Mouse (Mus musculus) liver, embryonic 14.5 days (tissue): Measurements from ENCODE around the gene Mapk10. TPM values are rescaled to one million over a fixed set of nuclear protein-coding genes. Genes with fewer than 3 reads are reported as not detected.

Experiments
- ATAC-seq: fragments of 200-750 bp; cut with Nextera tagmentation; 2 replicates; pipeline ENCODE4 v1.8.0; 2017; ENCODE audit warnings: moderate number of reproducible peaks, mild to moderate bottlenecking, moderate library complexity; ENCODE audit not compliant: insufficient read depth
- DNase-seq, 3 experiments: peaks; one replicate each; pipeline ENCODE4 v3.0.0-alpha.2; 2012 to 2013; ENCODE audit warnings: low read depth in 3 of 3, low spot score in 3 of 3
- H3K27ac ChIP-seq: fragments of 300-500 bp; sonication (generic); 2 replicates; pipeline ENCODE4 v1.5.1; 2014; ENCODE audit warnings: moderate library complexity, mild to moderate bottlenecking, control low read depth, inconsistent platforms
- H3K27me3 ChIP-seq: fragments of 300-500 bp; sonication (generic); 2 replicates; pipeline ENCODE4 v1.6.1; 2014; ENCODE audit warnings: mild to moderate bottlenecking, low read length, moderate library complexity; ENCODE audit not compliant: control insufficient read depth, insufficient read depth
- H3K36me3 ChIP-seq: fragments of 300-500 bp; sonication (generic); replicated peaks from 2 replicates; pipeline ENCODE4 v1.6.1; 2014; ENCODE audit warnings: low read depth; ENCODE audit not compliant: control insufficient read depth, insufficient read depth
- H3K4me1 ChIP-seq, 2 experiments: fragments of 200-500 bp in 1 of 2; fragments of 300-500 bp in 1 of 2; sonication (generic) in 1 of 2; replicated peaks; 2 replicates each; pipeline ENCODE4 v1.6.1; 2012 to 2014; ENCODE audit warnings: antibody characterized with exemption in 1 of 2, inconsistent platforms in 1 of 2, low read length in 1 of 2; ENCODE audit not compliant: control insufficient read depth in 2 of 2, insufficient read depth in 2 of 2
- H3K4me2 ChIP-seq: fragments of 300-500 bp; sonication (generic); 2 replicates; pipeline ENCODE4 v1.6.1; 2014; ENCODE audit warnings: low read depth, mild to moderate bottlenecking, control low read depth, moderate library complexity
- H3K4me3 ChIP-seq, 2 experiments: fragments of 200-500 bp in 1 of 2; fragments of 300-500 bp in 1 of 2; sonication (generic) in 1 of 2; 2 replicates each; pipeline ENCODE4 v1.5.1; 2012 to 2014; ENCODE audit warnings: low read depth in 2 of 2, low read length in 2 of 2, mild to moderate bottlenecking in 2 of 2, control low read depth in 1 of 2, inconsistent platforms in 1 of 2, moderate library complexity in 1 of 2; ENCODE audit not compliant: insufficient read depth in 1 of 2
- H3K9ac ChIP-seq: fragments of 300-500 bp; sonication (generic); replicated peaks from 2 replicates; pipeline ENCODE4 v1.6.1; 2014; ENCODE audit warnings: mild to moderate bottlenecking, control low read depth, moderate library complexity
- H3K9me3 ChIP-seq: fragments of 300-500 bp; sonication (generic); 2 replicates; pipeline ENCODE4 v1.6.1; 2016; ENCODE audit warnings: low read length, mixed read lengths; ENCODE audit not compliant: control insufficient read depth
- CTCF ChIP-seq: IDR thresholded peaks from 2 replicates; pipeline ENCODE4 v1.5.1; 2016; ENCODE audit warnings: antibody characterized with exemption, low read depth, control low read depth
- EP300 ChIP-seq: IDR thresholded peaks from 2 replicates; pipeline ENCODE4 v1.6.1; 2016; ENCODE audit warnings: antibody characterized with exemption, low read depth
- WGBS: fragments of 180-500 bp; shearing (Covaris S2); extraction: QIAGEN DNeasy Blood & Tissue Kit; methylation state at CpG from one replicate; pipeline ENCODE4 v1.1.7; 2014; ENCODE audit not compliant: insufficient replicate concordance; 5-methylcytosine and 5-hydroxymethylcytosine counted together
- polyA plus RNA-seq, 2 experiments: library from polyadenylated mRNA; depleted of rRNA in 1 of 2; stranded (reverse) in 1 of 2; unstranded in 1 of 2; fragments of >200 nt; fragmentation: Nextera tagmentation in 1 of 2; extraction: Ambion mirVana in 1 of 2; gene quantifications; 2 replicates each; pipeline versions ENCODE4 v1.2.1 to v1.2.3; 2012 to 2014

The Mapk10 gene
- polyA plus RNA-seq, 2 experiments: 0.01 TPM; not detected in 1

GRCm38 (mm10) chr5:103208869-103209268 is 2.3 kb downstream of the Mapk10 start:
- no peaks in the 10 kb centered on the region for H3K36me3 ChIP-seq
- 39% methylated on average over 8 of the region's 8 CpGs for WGBS
- H3K27ac ChIP-seq: no peak overlapping the region
- no peak for TF ChIP-seq CTCF
- no peak for TF ChIP-seq EP300
- ATAC-seq (no peak), DNase-seq (no peak)
- no peaks in the 10 kb centered on the region for H3K27me3 ChIP-seq
- H3K9ac ChIP-seq: no peak overlapping the region
- no peaks in the 10 kb centered on the region for H3K4me1 ChIP-seq
- H3K4me2 ChIP-seq: no peak overlapping the region
- H3K9me3 ChIP-seq: no peaks in the 10 kb centered on the region
- H3K4me3 ChIP-seq: no peak overlapping the region

DNA sequence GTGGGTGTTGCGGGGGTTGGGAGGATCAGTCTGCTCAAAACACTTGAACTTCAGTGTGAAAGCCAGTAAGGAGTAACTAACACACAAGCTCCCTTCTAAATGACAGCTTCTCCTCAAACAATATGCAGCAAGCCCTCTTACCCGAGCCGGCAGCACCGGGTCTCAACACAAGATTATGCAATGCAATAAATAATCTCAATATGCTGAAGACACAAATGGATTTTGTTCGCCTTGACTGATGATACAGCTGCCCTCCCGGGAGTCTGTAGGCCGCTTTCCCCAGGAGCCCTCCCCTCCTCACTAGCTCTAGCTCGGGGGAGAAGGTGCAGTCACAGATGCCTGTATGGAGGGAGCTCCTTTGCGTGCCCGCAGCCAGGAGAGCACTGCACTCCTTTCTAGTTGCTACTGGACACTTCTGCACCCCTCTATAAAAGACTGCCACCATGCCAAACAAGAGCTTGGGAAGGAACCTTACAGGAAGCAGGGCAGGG is 3.1 kb downstream of the Mapk10 start:
- Histone ChIP-seq H3K36me3 (no peaks in the 10 kb centered on the region), H3K9ac (no peak overlapping the region), H3K4me1 (no peaks in the 10 kb centered on the region), H3K4me2 (no peak overlapping the region), H3K4me3 (no peak overlapping the region), H3K27ac (no peak overlapping the region), H3K9me3 (no peaks in the 10 kb centered on the region), H3K27me3 (no peaks in the 10 kb centered on the region)
- ATAC-seq: no peak
- no peak for DNase-seq
- no peak for TF ChIP-seq EP300
- TF ChIP-seq CTCF: no peak
- 62% methylated on average over 10 of the region's 10 CpGs for WGBS

GRCm38 (mm10) chr5:103197796-103198325 is 13.3 kb downstream of the Mapk10 start:
- TF ChIP-seq EP300: no peak
- no peak for TF ChIP-seq CTCF
- H3K9ac ChIP-seq: no peak overlapping the region
- H3K4me3 ChIP-seq: no peak overlapping the region
- WGBS: 35% methylated on average over 2 of the region's 2 CpGs
- DNase-seq: no peak
- H3K9me3 ChIP-seq: no peaks in the 10 kb centered on the region
- no peak overlapping the region for H3K4me2 ChIP-seq
- no peaks in the 10 kb centered on the region for H3K36me3 ChIP-seq
- H3K27ac ChIP-seq: no peak overlapping the region
- H3K4me1 ChIP-seq: no peaks in the 10 kb centered on the region
- H3K27me3 ChIP-seq: no peaks in the 10 kb centered on the region
- ATAC-seq: no peak

- Histone ChIP-seq H3K4me3 (no peak overlapping the region), H3K36me3 (no peaks in the 10 kb centered on the region), H3K9me3 (no peaks in the 10 kb centered on the region), H3K4me2 (no peak overlapping the region), H3K4me1 (no peaks in the 10 kb centered on the region), H3K9ac (no peak overlapping the region), H3K27ac (no peak overlapping the region), H3K27me3 (no peaks in the 10 kb centered on the region)
- WGBS: 55% methylated on average over 6 of the region's 6 CpGs
- ATAC-seq (no peak), DNase-seq (no peak)
- no peak for TF ChIP-seq CTCF
Observed at GRCm38 (mm10) chr5:103194549-103194948, 16.6 kb downstream of the Mapk10 start.

GRCm38 (mm10) chr5:103193700-103194099 is 17.4 kb downstream of the Mapk10 start:
- H3K4me3 ChIP-seq: no peak overlapping the region
- H3K4me1 ChIP-seq: no peaks in the 10 kb centered on the region
- no peak overlapping the region for H3K27ac ChIP-seq
- ATAC-seq: no peak
- H3K27me3 ChIP-seq: no peaks in the 10 kb centered on the region
- no peaks in the 10 kb centered on the region for H3K9me3 ChIP-seq
- H3K4me2 ChIP-seq: no peak overlapping the region
- no peak for TF ChIP-seq CTCF
- TF ChIP-seq EP300: no peak
- DNase-seq: no peak
- H3K9ac ChIP-seq: no peak overlapping the region
- WGBS: 54% methylated on average over 3 of the region's 3 CpGs
- H3K36me3 ChIP-seq: no peaks in the 10 kb centered on the region
